Mouse (Mus musculus) lung, adult 2 months (tissue): ENCODE results near the gene Napsa. TPM values are rescaled to one million over a fixed set of nuclear protein-coding genes. Genes with fewer than 3 reads are reported as not detected.

ENCODE experiments used
- DNase-seq: peaks from one replicate; pipeline ENCODE4 v3.0.0; 2022
- H3K4me1 ChIP-seq: fragments of 200-500 bp; 2 replicates; pipeline ENCODE4 v1.6.1; 2011; ENCODE audit warnings: low read length; ENCODE audit not compliant: control insufficient read depth, insufficient read depth
- H3K4me3 ChIP-seq: fragments of 200-500 bp; replicated peaks from 2 replicates; pipeline ENCODE3; 2011; ENCODE audit warnings: low read depth, mild to moderate bottlenecking, control low read depth, low read length; ENCODE audit errors: extremely low read depth
- CTCF ChIP-seq: fragments of 200-500 bp; IDR thresholded peaks from 2 replicates; pipeline ENCODE4 v1.5.1; 2011; ENCODE audit warnings: mild to moderate bottlenecking, low read length, control low read depth; ENCODE audit not compliant: insufficient read depth
- POLR2A ChIP-seq: fragments of 200-500 bp; IDR thresholded peaks from 2 replicates; pipeline ENCODE4 v1.6.1; 2011; ENCODE audit warnings: low read depth, mild to moderate bottlenecking, control low read depth, low read length, borderline replicate concordance; ENCODE audit errors: extremely low read depth
- WGBS: fragments of 180-500 bp; shearing (Covaris S2); methylation state at CpG from one replicate; pipeline ENCODE4 v1.1.7; 2018; 5-methylcytosine and 5-hydroxymethylcytosine counted together
- polyA plus RNA-seq: library from polyadenylated mRNA; depleted of rRNA; stranded (reverse); fragments of >200 nt; gene quantifications from 2 replicates; pipeline ENCODE4 v1.2.3, GENCODE M21; 2012

The Napsa gene
- polyA plus RNA-seq, 1 experiment = 576 TPM

GRCm38 (mm10) chr7:44584921-44585320, 12.7 kb downstream of the Napsa start:
- no peak for DNase-seq
- Histone ChIP-seq H3K4me1 (peaks cover 15% of the 10 kb centered on the region), H3K4me3 (no peak overlapping the region)
- TF ChIP-seq CTCF (no peak), POLR2A (no peak)
- 85% methylated on average over 6 of the region's 6 CpGs for WGBS

- peaks cover 15% of the 10 kb centered on the region for H3K4me1 ChIP-seq
- no peak overlapping the region for H3K4me3 ChIP-seq
- DNase-seq = no peak
- TF ChIP-seq POLR2A (0 out of 2 replicates have a peak, but pooled peaks have one; percentile 23), CTCF (no peak)
- WGBS = 90% methylated on average over 6 of the region's 6 CpGs
Measured at GRCm38 (mm10) chr7:44585606-44586005, 13.4 kb downstream of the Napsa start.

GRCm38 (mm10) chr7:44586518-44586917, 14.3 kb downstream of the Napsa start:
- 20% methylated on average over 19 of the region's 19 CpGs for WGBS
- H3K4me3 ChIP-seq = no peak overlapping the region
- no peak for TF ChIP-seq CTCF
- no peak for TF ChIP-seq POLR2A
- peaks cover 15% of the 10 kb centered on the region for H3K4me1 ChIP-seq
- DNase-seq = no peak

- no peak for TF ChIP-seq CTCF
- TF ChIP-seq POLR2A = peak; percentile 17; the same call in 1 of the 2 replicates
- WGBS = 3% methylated on average over 18 of the region's 18 CpGs
- Histone ChIP-seq H3K4me1 (peaks cover 15% of the 10 kb centered on the region), H3K4me3 (peak overlapping the region; percentile 8)
- DNase-seq = no peak
Measured at GRCm38 (mm10) chr7:44586930-44587329, 14.8 kb downstream of the Napsa start.

GRCm38 (mm10) chr7:44587676-44588075, 15.5 kb downstream of the Napsa start:
- 40% methylated on average over 6 of the region's 6 CpGs for WGBS
- TF ChIP-seq CTCF = no peak
- TF ChIP-seq POLR2A = no peak
- Histone ChIP-seq H3K4me1 (peaks cover 10% of the 10 kb centered on the region), H3K4me3 (no peak overlapping the region)
- no peak for DNase-seq

- peak overlapping the region; percentile 21 for H3K4me3 ChIP-seq
- WGBS = 19% methylated on average over 12 of the region's 12 CpGs
Measured at GRCm38 (mm10) chr7:44588338-44588737, 16.2 kb downstream of the Napsa start.

GRCm38 (mm10) chr7:44589149-44589548, 17.0 kb downstream of the Napsa start:
- WGBS = 0% methylated on average over 31 of the region's 33 CpGs
- DNase-seq = peak; percentile 75
- peaks cover 7% of the 10 kb centered on the region for H3K4me1 ChIP-seq
- TF ChIP-seq CTCF (no peak), POLR2A (peak; percentile 43; the same call in 1 of the 2 replicates)
- H3K4me3 ChIP-seq = peak overlapping the region; percentile 61

More at GRCm38 (mm10) chr7:44588338-44588737, 16.2 kb downstream of the Napsa start:
- peaks cover 7% of the 10 kb centered on the region for H3K4me1 ChIP-seq
- DNase-seq = no peak
- TF ChIP-seq CTCF (no peak), POLR2A (peak; percentile 15; the same call in 1 of the 2 replicates)

GRCm38 (mm10) chr7:44589946-44590345, 17.8 kb downstream of the Napsa start:
- 10% methylated on average over 13 of the region's 13 CpGs for WGBS
- Histone ChIP-seq H3K4me3 (no peak overlapping the region), H3K4me1 (peaks cover 7% of the 10 kb centered on the region)
- DNase-seq = no peak
- TF ChIP-seq POLR2A (no peak), CTCF (no peak)

GRCm38 (mm10) chr7:44590402-44591347, 18.5 kb downstream of the Napsa start, which contains the start of gene Kcnc3:
Gene Kcnc3, plus strand, starts transcription at chr7:44590664.
- Histone ChIP-seq H3K4me3 (peak within 1 kb of the TSS; percentile 64), H3K4me1 (peaks cover 7% of the 10 kb centered on the region)
- under 1% methylated on average over 80 of the region's 80 CpGs for WGBS
- DNase-seq = peak; percentile 80
- TF ChIP-seq POLR2A (peak; percentile 31; the same call in 1 of the 2 replicates), CTCF (no peak)
